Mouse (Mus musculus): ENCODE measurements around the gene Trabd.

Gene Trabd

GRCm38 (mm10) chr15:89074613-89075477 is at the start of gene Trabd:
TSS of gene Trabd (plus strand) at chr15:89075124.
- peak within 1 kb of the TSS; percentile 84 for H3K4me3 ChIP-seq (replicated peaks; ENCODE audit: low read length)
- peaks cover 54% of the 10 kb centered on the region for H3K4me1 ChIP-seq (replicated peaks; ENCODE audit: low read depth, low read length)
- TF ChIP-seq NANOG (IDR thresholded peaks at IDR 0.05; ENCODE audit: borderline replicate concordance, low read length) = no peak
- TF ChIP-seq CTCF (conservative IDR thresholded peaks at IDR 0.05; ENCODE audit: low read length) = no peak
- TF ChIP-seq POU5F1 (IDR thresholded peaks at IDR 0.05; ENCODE audit: borderline replicate concordance, low read length) = no peak
- H3K9me3 ChIP-seq (ENCODE audit: low read length) = no peaks in the 10 kb centered on the region
- H3K27me3 ChIP-seq (ENCODE audit: insufficient read depth, low read length) = peaks cover 70% of the 10 kb centered on the region
- H3K36me3 ChIP-seq (ENCODE audit: insufficient read depth, low read length) = no peaks in the 10 kb centered on the region

- H3K36me3 ChIP-seq (ENCODE audit: insufficient read depth, low read length) = no peaks in the 10 kb centered on the region
- peaks cover 5% of the 10 kb centered on the region; the same call in 1 of the 2 replicates for H3K9me3 ChIP-seq (ENCODE audit: low read length)
- no peak overlapping the region for H3K4me3 ChIP-seq (replicated peaks; ENCODE audit: low read length)
- no peaks in the 10 kb centered on the region for H3K4me1 ChIP-seq (replicated peaks; ENCODE audit: low read depth, low read length)
- H3K27me3 ChIP-seq (ENCODE audit: insufficient read depth, low read length) = no peaks in the 10 kb centered on the region
- TF ChIP-seq POU5F1 (IDR thresholded peaks at IDR 0.05; ENCODE audit: borderline replicate concordance, low read length) = no peak
- TF ChIP-seq CTCF (conservative IDR thresholded peaks at IDR 0.05; ENCODE audit: low read length) = peak; percentile 37
- no peak for TF ChIP-seq NANOG (IDR thresholded peaks at IDR 0.05; ENCODE audit: borderline replicate concordance, low read length)
Measured at GRCm38 (mm10) chr15:89044381-89044780, 30.5 kb upstream of the Trabd start.

GRCm38 (mm10) chr15:89046356-89046755 is 28.6 kb upstream of the Trabd start:
- Histone ChIP-seq H3K4me3 (replicated peaks; ENCODE audit: low read length) (no peak overlapping the region), H3K4me1 (replicated peaks; ENCODE audit: low read depth, low read length) (no peaks in the 10 kb centered on the region), H3K36me3 (ENCODE audit: insufficient read depth, low read length) (no peaks in the 10 kb centered on the region), H3K27me3 (ENCODE audit: insufficient read depth, low read length) (no peaks in the 10 kb centered on the region), H3K9me3 (ENCODE audit: low read length) (0 out of 2 replicates have a peak, but pooled peaks cover under 1% of the 10 kb centered on the region)
- no peak for TF ChIP-seq CTCF (conservative IDR thresholded peaks at IDR 0.05; ENCODE audit: low read length)
- no peak for TF ChIP-seq POU5F1 (IDR thresholded peaks at IDR 0.05; ENCODE audit: borderline replicate concordance, low read length)
- TF ChIP-seq NANOG (IDR thresholded peaks at IDR 0.05; ENCODE audit: borderline replicate concordance, low read length) = no peak

GRCm38 (mm10) chr15:89054666-89055065 is 20.3 kb upstream of the Trabd start:
- TF ChIP-seq POU5F1 (IDR thresholded peaks at IDR 0.05; ENCODE audit: borderline replicate concordance, low read length) (no peak), CTCF (conservative IDR thresholded peaks at IDR 0.05; ENCODE audit: low read length) (no peak), NANOG (IDR thresholded peaks at IDR 0.05; ENCODE audit: borderline replicate concordance, low read length) (no peak)

GRCm38 (mm10) chr15:89058736-89059135 is 16.2 kb upstream of the Trabd start:
- peaks cover 84% of the 10 kb centered on the region for H3K27me3 ChIP-seq (ENCODE audit: insufficient read depth, low read length)
- H3K4me1 ChIP-seq (replicated peaks; ENCODE audit: low read depth, low read length) = peaks cover 17% of the 10 kb centered on the region
- no peak for TF ChIP-seq CTCF (conservative IDR thresholded peaks at IDR 0.05; ENCODE audit: low read length)
- TF ChIP-seq NANOG (IDR thresholded peaks at IDR 0.05; ENCODE audit: borderline replicate concordance, low read length) = no peak
- no peak for TF ChIP-seq POU5F1 (IDR thresholded peaks at IDR 0.05; ENCODE audit: borderline replicate concordance, low read length)
- H3K36me3 ChIP-seq (ENCODE audit: insufficient read depth, low read length) = no peaks in the 10 kb centered on the region
- H3K9me3 ChIP-seq (ENCODE audit: low read length) = no peaks in the 10 kb centered on the region
- H3K4me3 ChIP-seq (replicated peaks; ENCODE audit: low read length) = peak overlapping the region; percentile 76

More at GRCm38 (mm10) chr15:89054666-89055065, 20.3 kb upstream of the Trabd start:
- Histone ChIP-seq H3K4me1 (replicated peaks; ENCODE audit: low read depth, low read length) (peaks cover 10% of the 10 kb centered on the region), H3K27me3 (ENCODE audit: insufficient read depth, low read length) (peaks cover 56% of the 10 kb centered on the region), H3K9me3 (ENCODE audit: low read length) (no peaks in the 10 kb centered on the region), H3K36me3 (ENCODE audit: insufficient read depth, low read length) (no peaks in the 10 kb centered on the region), H3K4me3 (replicated peaks; ENCODE audit: low read length) (no peak overlapping the region)

- TF ChIP-seq POU5F1 (IDR thresholded peaks at IDR 0.05; ENCODE audit: borderline replicate concordance, low read length) = no peak
- Histone ChIP-seq H3K9me3 (ENCODE audit: low read length) (no peaks in the 10 kb centered on the region), H3K4me3 (replicated peaks; ENCODE audit: low read length) (peak within 1 kb of the TSS; percentile 81), H3K4me1 (replicated peaks; ENCODE audit: low read depth, low read length) (peaks cover 17% of the 10 kb centered on the region), H3K27me3 (ENCODE audit: insufficient read depth, low read length) (peaks cover 89% of the 10 kb centered on the region), H3K36me3 (ENCODE audit: insufficient read depth, low read length) (no peaks in the 10 kb centered on the region)
Measured at GRCm38 (mm10) chr15:89059161-89059931, 15.6 kb upstream of the Trabd start, which contains the start of gene Panx2. TSS of gene Panx2 (plus strand) at chr15:89059734.

- peak overlapping the region; percentile 81 for H3K4me3 ChIP-seq (replicated peaks; ENCODE audit: low read length)
- no peaks in the 10 kb centered on the region for H3K36me3 ChIP-seq (ENCODE audit: insufficient read depth, low read length)
- TF ChIP-seq NANOG (IDR thresholded peaks at IDR 0.05; ENCODE audit: borderline replicate concordance, low read length) = no peak
- TF ChIP-seq POU5F1 (IDR thresholded peaks at IDR 0.05; ENCODE audit: borderline replicate concordance, low read length) = no peak
- no peak for TF ChIP-seq CTCF (conservative IDR thresholded peaks at IDR 0.05; ENCODE audit: low read length)
- H3K9me3 ChIP-seq (ENCODE audit: low read length) = no peaks in the 10 kb centered on the region
- peaks cover 90% of the 10 kb centered on the region for H3K27me3 ChIP-seq (ENCODE audit: insufficient read depth, low read length)
- peaks cover 17% of the 10 kb centered on the region for H3K4me1 ChIP-seq (replicated peaks; ENCODE audit: low read depth, low read length)
Measured at GRCm38 (mm10) chr15:89060032-89060681, 14.8 kb upstream of the Trabd start.

Measured in E14TG2a.4 (cell line).